Mouse (Mus musculus): Measurements from ENCODE around the gene Rai14.
A peak's percentile ranks its signal among the peaks of the same experiment; 100 is the strongest.

DNA sequence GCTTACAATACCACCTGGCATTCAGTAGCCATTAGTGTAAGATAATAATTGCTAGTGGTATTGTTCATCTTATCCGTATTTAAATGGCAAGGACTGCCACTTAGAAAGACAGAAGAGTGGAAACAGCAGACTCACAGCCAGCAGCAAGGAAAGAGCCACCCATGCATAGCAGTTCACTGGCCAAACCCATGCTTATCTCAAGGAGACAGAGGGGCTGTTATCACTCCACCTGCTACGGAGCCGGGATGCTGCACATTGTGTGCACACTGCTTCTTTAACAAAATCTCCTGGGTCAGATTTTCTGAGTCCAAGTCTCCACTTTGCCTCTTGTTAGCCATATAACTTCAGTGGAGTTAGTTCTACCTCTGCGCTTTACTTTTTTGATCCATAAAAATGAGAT, 183.1 kb downstream of the Rai14 start:
- TF ChIP-seq CTCF (IDR thresholded peaks at IDR 0.05; ENCODE audit: low read depth) (no peak), EP300 (IDR thresholded peaks at IDR 0.05; ENCODE audit: low read depth) (peak; percentile 60)
